Mouse (Mus musculus): ENCODE results near the gene Ccer2. TPM values are rescaled to one million over a fixed set of nuclear protein-coding genes. Genes with fewer than 3 reads are reported as not detected.
A peak's percentile ranks its signal among the peaks of the same experiment; 100 is the strongest.

The Ccer2 gene
- polyA plus RNA-seq, 1 experiment from 2014 or later = not detected

DNA sequence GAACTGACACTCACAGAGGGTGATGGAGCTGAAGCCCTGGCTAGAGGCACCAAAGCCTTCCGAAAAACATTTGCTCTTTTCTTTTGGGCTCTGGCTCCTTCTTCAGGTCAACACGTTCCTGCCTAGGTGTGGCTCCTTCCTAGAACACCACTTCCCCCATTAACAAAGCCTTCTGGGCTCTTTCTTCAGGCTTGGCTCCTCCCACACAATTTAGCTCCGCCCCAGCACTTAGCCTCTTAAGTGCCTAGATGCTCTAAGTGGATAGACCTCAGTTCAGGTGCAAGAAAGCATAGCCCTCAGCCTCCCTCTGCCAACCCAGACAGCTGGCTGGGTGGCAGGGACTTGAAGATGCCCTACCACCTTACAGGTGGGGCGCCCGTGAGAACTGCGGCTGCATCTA, 20.3 kb upstream of the Ccer2 start:
- ATAC-seq (ENCODE audit: insufficient number of reproducible peaks, low FRiP score, low TSS enrichment, low read depth) (no peak), DNase-seq (ENCODE audit: low spot score) (no peak)
- 0 out of 2 replicates have a peak, but pooled peaks cover 3% of the 10 kb centered on the region for H3K4me1 ChIP-seq (ENCODE audit: control insufficient read depth, insufficient read depth, low read length)
- no peak overlapping the region for H3K9ac ChIP-seq (ENCODE audit: low read length)
- H3K9me3 ChIP-seq (ENCODE audit: control insufficient read depth, low read length) = no peaks in the 10 kb centered on the region
- H3K36me3 ChIP-seq (ENCODE audit: control insufficient read depth, insufficient read depth, low read length) = peaks cover 15% of the 10 kb centered on the region
- H3K27me3 ChIP-seq (ENCODE audit: control insufficient read depth, insufficient read depth, low read length) = no peaks in the 10 kb centered on the region
- H3K4me2 ChIP-seq (ENCODE audit: low read depth, severe bottlenecking) = no peak overlapping the region
- no peak overlapping the region for H3K4me3 ChIP-seq (ENCODE audit: low read depth, low read length)
- WGBS = 74% methylated on average over 6 of the region's 6 CpGs
- H3K27ac ChIP-seq (replicated peaks; ENCODE audit: low read depth, low read length) = no peak overlapping the region

GRCm38 (mm10) chr7:28739829-28740228, 16.1 kb upstream of the Ccer2 start:
- Histone ChIP-seq H3K9me3 (ENCODE audit: control insufficient read depth, low read length) (no peaks in the 10 kb centered on the region), H3K27ac (replicated peaks; ENCODE audit: low read depth, low read length) (no peak overlapping the region), H3K4me2 (ENCODE audit: low read depth, severe bottlenecking) (no peak overlapping the region), H3K36me3 (ENCODE audit: control insufficient read depth, insufficient read depth, low read length) (peaks cover 15% of the 10 kb centered on the region), H3K4me1 (ENCODE audit: control insufficient read depth, insufficient read depth, low read length) (0 out of 2 replicates have a peak, but pooled peaks cover 7% of the 10 kb centered on the region), H3K9ac (ENCODE audit: low read length) (no peak overlapping the region), H3K27me3 (ENCODE audit: control insufficient read depth, insufficient read depth, low read length) (no peaks in the 10 kb centered on the region), H3K4me3 (ENCODE audit: low read depth, low read length) (no peak overlapping the region)
- DNase-seq (ENCODE audit: low spot score) = no peak
- no peak for ATAC-seq (ENCODE audit: insufficient number of reproducible peaks, low FRiP score, low TSS enrichment, low read depth)
- WGBS = 93% methylated on average over 21 of the region's 21 CpGs

- DNase-seq (ENCODE audit: low spot score) (no peak), ATAC-seq (ENCODE audit: insufficient number of reproducible peaks, low FRiP score, low TSS enrichment, low read depth) (no peak)
- Histone ChIP-seq H3K4me3 (ENCODE audit: low read depth, low read length) (peak overlapping the region; percentile 76), H3K9me3 (ENCODE audit: control insufficient read depth, low read length) (no peaks in the 10 kb centered on the region), H3K27me3 (ENCODE audit: control insufficient read depth, insufficient read depth, low read length) (no peaks in the 10 kb centered on the region), H3K27ac (replicated peaks; ENCODE audit: low read depth, low read length) (no peak overlapping the region), H3K4me1 (ENCODE audit: control insufficient read depth, insufficient read depth, low read length) (0 out of 2 replicates have a peak, but pooled peaks cover 7% of the 10 kb centered on the region), H3K9ac (ENCODE audit: low read length) (peak overlapping the region; percentile 81), H3K4me2 (ENCODE audit: low read depth, severe bottlenecking) (peak overlapping the region; percentile 91), H3K36me3 (ENCODE audit: control insufficient read depth, insufficient read depth, low read length) (peaks cover 15% of the 10 kb centered on the region)
- 40% methylated on average over 9 of the region's 9 CpGs for WGBS
Measured at GRCm38 (mm10) chr7:28740949-28741348, 15.0 kb upstream of the Ccer2 start.

GRCm38 (mm10) chr7:28741368-28741708, 14.6 kb upstream of the Ccer2 start:
- H3K4me2 ChIP-seq (ENCODE audit: low read depth, severe bottlenecking) = peak overlapping the region; percentile 91
- 0 out of 2 replicates have a peak, but pooled peaks cover 7% of the 10 kb centered on the region for H3K4me1 ChIP-seq (ENCODE audit: control insufficient read depth, insufficient read depth, low read length)
- no peak for ATAC-seq (ENCODE audit: insufficient number of reproducible peaks, low FRiP score, low TSS enrichment, low read depth)
- H3K27ac ChIP-seq (replicated peaks; ENCODE audit: low read depth, low read length) = no peak overlapping the region
- peaks cover 15% of the 10 kb centered on the region for H3K36me3 ChIP-seq (ENCODE audit: control insufficient read depth, insufficient read depth, low read length)
- H3K27me3 ChIP-seq (ENCODE audit: control insufficient read depth, insufficient read depth, low read length) = no peaks in the 10 kb centered on the region
- no peak for DNase-seq (ENCODE audit: low spot score)
- WGBS = 2% methylated on average over 13 of the region's 13 CpGs
- peak overlapping the region; percentile 76 for H3K4me3 ChIP-seq (ENCODE audit: low read depth, low read length)
- peak overlapping the region; percentile 81 for H3K9ac ChIP-seq (ENCODE audit: low read length)
- H3K9me3 ChIP-seq (ENCODE audit: control insufficient read depth, low read length) = no peaks in the 10 kb centered on the region

DNA sequence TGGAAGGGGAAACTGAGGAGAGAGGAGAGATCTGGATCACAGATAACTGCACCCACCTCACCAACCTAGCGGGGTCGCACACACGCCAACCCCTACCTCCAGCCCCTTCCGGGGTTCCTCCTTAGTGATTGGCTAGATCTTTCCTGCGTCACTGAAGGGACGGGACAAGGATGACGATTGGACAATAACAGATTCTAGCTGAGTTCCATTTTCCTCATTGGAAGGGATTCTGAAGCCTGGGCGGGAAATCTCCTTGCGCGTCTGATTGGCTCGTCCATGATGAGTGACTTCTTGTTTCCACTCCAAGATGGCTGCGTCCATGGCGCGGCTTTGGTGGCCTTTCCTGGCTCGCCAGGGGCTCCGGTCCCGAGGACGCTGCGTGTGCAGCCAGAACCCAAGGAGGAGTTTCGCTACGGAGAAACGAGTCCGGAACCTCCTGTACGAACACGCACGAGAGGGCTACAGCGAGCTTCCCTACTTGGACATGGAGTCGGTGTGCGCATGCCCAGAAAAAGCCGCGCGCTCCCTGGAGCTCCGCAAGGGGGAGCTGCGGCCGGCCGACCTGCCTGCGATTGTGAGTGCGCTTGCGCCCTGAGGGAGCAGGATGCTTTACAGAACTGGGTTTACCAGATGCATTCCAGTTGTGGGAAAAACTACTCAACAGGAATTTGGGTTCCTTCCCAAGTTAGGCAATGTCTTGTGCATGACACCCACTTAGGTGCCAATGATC, 14.1 kb upstream of the Ccer2 start, which contains the start of the genes Mrps12 and Sars2:
Gene Mrps12, minus strand, starts transcription at position 112 of the 730 bp plus-strand sequence.
Gene Sars2, plus strand, starts transcription at position 284 of the 730 bp plus-strand sequence.
- peak; percentile 95 for ATAC-seq (ENCODE audit: insufficient number of reproducible peaks, low FRiP score, low TSS enrichment, low read depth)
- H3K9ac ChIP-seq (ENCODE audit: low read length) = peak within 1 kb of the TSS; percentile 81
- peak within 1 kb of the TSS; percentile 91 for H3K4me2 ChIP-seq (ENCODE audit: low read depth, severe bottlenecking)
- no peaks in the 10 kb centered on the region for H3K27me3 ChIP-seq (ENCODE audit: control insufficient read depth, insufficient read depth, low read length)
- H3K4me3 ChIP-seq (ENCODE audit: low read depth, low read length) = peak within 1 kb of the TSS; percentile 76
- H3K27ac ChIP-seq (replicated peaks; ENCODE audit: low read depth, low read length) = 0 out of 2 replicates have a peak within 1 kb of the TSS, but pooled peaks have one; percentile 48
- no peaks in the 10 kb centered on the region for H3K9me3 ChIP-seq (ENCODE audit: control insufficient read depth, low read length)
- WGBS = under 1% methylated on average over 39 of the region's 39 CpGs
- peak; percentile 97 for DNase-seq (ENCODE audit: low spot score)
- peaks cover 15% of the 10 kb centered on the region for H3K36me3 ChIP-seq (ENCODE audit: control insufficient read depth, insufficient read depth, low read length)
- H3K4me1 ChIP-seq (ENCODE audit: control insufficient read depth, insufficient read depth, low read length) = 0 out of 2 replicates have a peak, but pooled peaks cover 7% of the 10 kb centered on the region

GRCm38 (mm10) chr7:28749935-28750334, 6.0 kb upstream of the Ccer2 start:
- 97% methylated on average over 7 of the region's 7 CpGs for WGBS
- Histone ChIP-seq H3K9ac (ENCODE audit: low read length) (no peak overlapping the region), H3K27ac (replicated peaks; ENCODE audit: low read depth, low read length) (no peak overlapping the region)

GRCm38 (mm10) chr7:28758623-28759022, 2.6 kb downstream of the Ccer2 start:
- 85% methylated on average over 13 of the region's 13 CpGs for WGBS
- H3K4me2 ChIP-seq (ENCODE audit: low read depth, severe bottlenecking) = no peak overlapping the region
- no peak overlapping the region for H3K27ac ChIP-seq (replicated peaks; ENCODE audit: low read depth, low read length)
- H3K36me3 ChIP-seq (ENCODE audit: control insufficient read depth, insufficient read depth, low read length) = peaks cover 23% of the 10 kb centered on the region
- no peak overlapping the region for H3K9ac ChIP-seq (ENCODE audit: low read length)
- ATAC-seq (ENCODE audit: insufficient number of reproducible peaks, low FRiP score, low TSS enrichment, low read depth) = no peak
- DNase-seq (ENCODE audit: low spot score) = no peak
- no peak overlapping the region for H3K4me3 ChIP-seq (ENCODE audit: low read depth, low read length)
- peaks cover 11% of the 10 kb centered on the region for H3K27me3 ChIP-seq (ENCODE audit: control insufficient read depth, insufficient read depth, low read length)
- H3K4me1 ChIP-seq (ENCODE audit: control insufficient read depth, insufficient read depth, low read length) = no peaks in the 10 kb centered on the region
- H3K9me3 ChIP-seq (ENCODE audit: control insufficient read depth, low read length) = no peaks in the 10 kb centered on the region

More at GRCm38 (mm10) chr7:28749935-28750334, 6.0 kb upstream of the Ccer2 start:
- H3K36me3 ChIP-seq (ENCODE audit: control insufficient read depth, insufficient read depth, low read length) = peaks cover 7% of the 10 kb centered on the region
- DNase-seq (ENCODE audit: low spot score) (no peak), ATAC-seq (ENCODE audit: insufficient number of reproducible peaks, low FRiP score, low TSS enrichment, low read depth) (no peak)
- no peak overlapping the region for H3K4me2 ChIP-seq (ENCODE audit: low read depth, severe bottlenecking)
- no peaks in the 10 kb centered on the region for H3K4me1 ChIP-seq (ENCODE audit: control insufficient read depth, insufficient read depth, low read length)
- H3K27me3 ChIP-seq (ENCODE audit: control insufficient read depth, insufficient read depth, low read length) = no peaks in the 10 kb centered on the region
- no peaks in the 10 kb centered on the region for H3K9me3 ChIP-seq (ENCODE audit: control insufficient read depth, low read length)
- H3K4me3 ChIP-seq (ENCODE audit: low read depth, low read length) = no peak overlapping the region

DNA sequence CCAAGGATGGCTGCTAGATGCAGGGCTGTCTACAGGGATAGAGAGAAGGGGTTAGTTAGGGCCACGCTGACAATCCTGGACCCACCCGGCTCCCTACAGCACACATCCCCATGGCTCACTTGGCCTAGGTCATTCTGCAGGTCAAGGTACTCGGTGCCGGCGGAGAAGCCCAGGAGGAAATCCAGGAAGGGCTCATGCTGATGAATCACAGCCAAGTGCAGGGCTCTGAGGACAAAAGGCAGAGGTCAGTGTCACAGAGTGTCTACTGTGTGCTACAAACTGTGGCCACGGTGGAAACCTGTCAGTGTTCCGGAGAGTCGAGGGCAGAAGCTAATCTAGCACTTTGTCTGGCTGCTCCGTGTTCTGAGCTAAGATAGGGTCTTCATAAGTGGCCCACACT, 5.9 kb downstream of the Ccer2 start:
- WGBS = 92% methylated on average over 9 of the region's 9 CpGs

More for the DNA sequence above, 5.9 kb downstream of the Ccer2 start:
- 0 out of 2 replicates have a peak, but pooled peaks cover 3% of the 10 kb centered on the region for H3K4me1 ChIP-seq (ENCODE audit: control insufficient read depth, insufficient read depth, low read length)
- H3K9ac ChIP-seq (ENCODE audit: low read length) = no peak overlapping the region
- peaks cover 20% of the 10 kb centered on the region for H3K36me3 ChIP-seq (ENCODE audit: control insufficient read depth, insufficient read depth, low read length)
- H3K4me2 ChIP-seq (ENCODE audit: low read depth, severe bottlenecking) = no peak overlapping the region
- H3K27ac ChIP-seq (replicated peaks; ENCODE audit: low read depth, low read length) = no peak overlapping the region
- ATAC-seq (ENCODE audit: insufficient number of reproducible peaks, low FRiP score, low TSS enrichment, low read depth) = no peak
- no peak for DNase-seq (ENCODE audit: low spot score)
- H3K4me3 ChIP-seq (ENCODE audit: low read depth, low read length) = no peak overlapping the region
- H3K9me3 ChIP-seq (ENCODE audit: control insufficient read depth, low read length) = no peaks in the 10 kb centered on the region
- H3K27me3 ChIP-seq (ENCODE audit: control insufficient read depth, insufficient read depth, low read length) = no peaks in the 10 kb centered on the region
